Mouse (Mus musculus) midbrain, embryonic 15.5 days (tissue): ENCODE measurements at regions not wholly inside any gene's neighbourhood (a gene's known extent, or its start where the extent isn't known, plus 50 kb on each side); places are given as distances from the start of the nearest gene placed in this dataset.

Experiments used
- ATAC-seq: fragments of 200-750 bp; cut with Nextera tagmentation; replicated peaks from 2 replicates; pipeline ENCODE4 v1.8.0; 2017; ENCODE audit warnings: moderate TSS enrichment
- H3K27ac ChIP-seq: fragments of 300-500 bp; sonication (generic); 2 replicates; pipeline ENCODE4 v1.5.1; 2015; ENCODE audit warnings: mild to moderate bottlenecking, inconsistent platforms
- H3K27me3 ChIP-seq: fragments of 300-500 bp; sonication (generic); replicated peaks from 2 replicates; pipeline ENCODE4 v1.6.1; 2015; ENCODE audit warnings: inconsistent platforms
- H3K36me3 ChIP-seq: fragments of 300-500 bp; sonication (generic); replicated peaks from 2 replicates; pipeline ENCODE4 v1.6.1; 2015; ENCODE audit warnings: inconsistent platforms
- H3K4me1 ChIP-seq: fragments of 300-500 bp; sonication (generic); 2 replicates; pipeline ENCODE4 v1.6.1; 2015; ENCODE audit warnings: inconsistent platforms
- H3K4me2 ChIP-seq: fragments of 300-500 bp; sonication (generic); 2 replicates; pipeline ENCODE4 v1.6.1; 2015; ENCODE audit warnings: inconsistent platforms, mild to moderate bottlenecking, moderate library complexity
- H3K4me3 ChIP-seq: fragments of 300-500 bp; sonication (generic); 2 replicates; pipeline ENCODE4 v1.5.1; 2015; ENCODE audit warnings: mild to moderate bottlenecking, inconsistent platforms
- H3K9ac ChIP-seq: fragments of 300-500 bp; sonication (generic); 2 replicates; pipeline ENCODE4 v1.6.1; 2015; ENCODE audit warnings: mild to moderate bottlenecking, inconsistent platforms
- H3K9me3 ChIP-seq: fragments of 300-500 bp; sonication (generic); 2 replicates; pipeline ENCODE4 v1.6.1; 2016; ENCODE audit warnings: inconsistent platforms
- WGBS: fragments of 180-500 bp; shearing (Covaris S2); methylation state at CpG from one replicate; pipeline ENCODE4 v1.1.7; 2015; ENCODE audit warnings: mixed read lengths; 5-methylcytosine and 5-hydroxymethylcytosine counted together

GRCm38 (mm10) chr15:56107719-56108118 is 1369.7 kb downstream of the Slc22a22 start:
- H3K27ac ChIP-seq = no peak overlapping the region
- H3K4me2 ChIP-seq = no peak overlapping the region
- no peak overlapping the region for H3K9ac ChIP-seq
- H3K4me3 ChIP-seq = no peak overlapping the region
- H3K36me3 ChIP-seq = no peaks in the 10 kb centered on the region
- no peaks in the 10 kb centered on the region for H3K9me3 ChIP-seq
- no peak for ATAC-seq
- no peaks in the 10 kb centered on the region for H3K27me3 ChIP-seq
- H3K4me1 ChIP-seq = no peaks in the 10 kb centered on the region
- WGBS = 80% methylated on average over 4 of the region's 4 CpGs

- H3K9me3 ChIP-seq = no peaks in the 10 kb centered on the region
- no peaks in the 10 kb centered on the region for H3K4me1 ChIP-seq
- 88% methylated on average over 3 of the region's 3 CpGs for WGBS
- H3K4me2 ChIP-seq = no peak overlapping the region
- H3K27ac ChIP-seq = no peak overlapping the region
- H3K27me3 ChIP-seq = no peaks in the 10 kb centered on the region
- no peaks in the 10 kb centered on the region for H3K36me3 ChIP-seq
- no peak for ATAC-seq
- no peak overlapping the region for H3K9ac ChIP-seq
- H3K4me3 ChIP-seq = no peak overlapping the region
Measured at GRCm38 (mm10) chr15:56100133-56100735, 1377.2 kb downstream of the Slc22a22 start.

- Histone ChIP-seq H3K9ac (no peak overlapping the region), H3K27ac (peak overlapping the region; percentile 31; the same call in 1 of the 2 replicates), H3K9me3 (no peaks in the 10 kb centered on the region), H3K27me3 (no peaks in the 10 kb centered on the region), H3K4me3 (peak overlapping the region; percentile 21), H3K4me1 (peaks cover 12% of the 10 kb centered on the region; the same call in 1 of the 2 replicates), H3K36me3 (no peaks in the 10 kb centered on the region), H3K4me2 (peak overlapping the region; percentile 39)
- 26% methylated on average over 11 of the region's 11 CpGs for WGBS
- peak; percentile 92 for ATAC-seq
Measured at GRCm38 (mm10) chr15:56077838-56078567, 1399.4 kb downstream of the Slc22a22 start.

- Histone ChIP-seq H3K9ac (no peak overlapping the region), H3K27me3 (no peaks in the 10 kb centered on the region), H3K36me3 (no peaks in the 10 kb centered on the region), H3K4me1 (peaks cover 12% of the 10 kb centered on the region; the same call in 1 of the 2 replicates), H3K9me3 (no peaks in the 10 kb centered on the region), H3K4me3 (no peak overlapping the region), H3K27ac (no peak overlapping the region), H3K4me2 (no peak overlapping the region)
- 58% methylated on average over 1 of the region's 1 CpGs for WGBS
- peak; percentile 46; the same call in 1 of the 2 replicates for ATAC-seq
Measured at GRCm38 (mm10) chr15:56077081-56077480, 1400.3 kb downstream of the Slc22a22 start.

- 94% methylated on average over 1 of the region's 1 CpGs for WGBS
- H3K27ac ChIP-seq = no peak overlapping the region
- ATAC-seq = no peak
Measured at GRCm38 (mm10) chr15:56076680-56077079, 1400.7 kb downstream of the Slc22a22 start.

GRCm38 (mm10) chr15:56069511-56069910 is 1407.9 kb downstream of the Slc22a22 start:
- Histone ChIP-seq H3K4me2 (no peak overlapping the region), H3K4me3 (no peak overlapping the region), H3K27ac (no peak overlapping the region), H3K9ac (no peak overlapping the region), H3K27me3 (no peaks in the 10 kb centered on the region), H3K36me3 (no peaks in the 10 kb centered on the region), H3K4me1 (no peaks in the 10 kb centered on the region), H3K9me3 (no peaks in the 10 kb centered on the region)
- 86% methylated on average over 2 of the region's 2 CpGs for WGBS
- no peak for ATAC-seq

More at GRCm38 (mm10) chr15:56076680-56077079, 1400.7 kb downstream of the Slc22a22 start:
- Histone ChIP-seq H3K27me3 (no peaks in the 10 kb centered on the region), H3K36me3 (no peaks in the 10 kb centered on the region), H3K4me1 (peaks cover 12% of the 10 kb centered on the region; the same call in 1 of the 2 replicates), H3K4me2 (no peak overlapping the region), H3K4me3 (no peak overlapping the region), H3K9me3 (no peaks in the 10 kb centered on the region), H3K9ac (no peak overlapping the region)

- H3K36me3 ChIP-seq = no peaks in the 10 kb centered on the region
- H3K9ac ChIP-seq = no peak overlapping the region
- WGBS = 82% methylated on average over 3 of the region's 3 CpGs
- no peak overlapping the region for H3K4me2 ChIP-seq
- H3K9me3 ChIP-seq = no peaks in the 10 kb centered on the region
- ATAC-seq = no peak
- H3K27ac ChIP-seq = no peak overlapping the region
- H3K4me1 ChIP-seq = no peaks in the 10 kb centered on the region
- H3K27me3 ChIP-seq = no peaks in the 10 kb centered on the region
- H3K4me3 ChIP-seq = no peak overlapping the region
Measured at GRCm38 (mm10) chr15:56067214-56067613, 1410.2 kb downstream of the Slc22a22 start.

- Histone ChIP-seq H3K9me3 (no peaks in the 10 kb centered on the region), H3K4me3 (no peak overlapping the region), H3K27me3 (no peaks in the 10 kb centered on the region), H3K36me3 (no peaks in the 10 kb centered on the region), H3K4me1 (no peaks in the 10 kb centered on the region), H3K4me2 (no peak overlapping the region), H3K27ac (no peak overlapping the region), H3K9ac (no peak overlapping the region)
- peak; percentile 67; the same call in 1 of the 2 replicates for ATAC-seq
- WGBS = 74% methylated on average over 4 of the region's 4 CpGs
Measured at GRCm38 (mm10) chr15:56066540-56066939, 1410.9 kb downstream of the Slc22a22 start.

- Histone ChIP-seq H3K27me3 (no peaks in the 10 kb centered on the region), H3K9me3 (no peaks in the 10 kb centered on the region), H3K4me2 (no peak overlapping the region), H3K4me3 (no peak overlapping the region), H3K4me1 (no peaks in the 10 kb centered on the region), H3K9ac (no peak overlapping the region), H3K27ac (no peak overlapping the region), H3K36me3 (no peaks in the 10 kb centered on the region)
- ATAC-seq = peak; percentile 88
- WGBS = 29% methylated on average over 7 of the region's 7 CpGs
Measured at GRCm38 (mm10) chr15:56065872-56066534, 1411.4 kb downstream of the Slc22a22 start.

GRCm38 (mm10) chr15:56062576-56062975 is 1414.8 kb downstream of the Slc22a22 start:
- Histone ChIP-seq H3K9ac (no peak overlapping the region), H3K9me3 (no peaks in the 10 kb centered on the region), H3K27ac (no peak overlapping the region), H3K27me3 (no peaks in the 10 kb centered on the region), H3K4me3 (no peak overlapping the region), H3K36me3 (no peaks in the 10 kb centered on the region), H3K4me2 (no peak overlapping the region), H3K4me1 (no peaks in the 10 kb centered on the region)
- no peak for ATAC-seq
- 55% methylated on average over 3 of the region's 3 CpGs for WGBS

GRCm38 (mm10) chr15:56061326-56061725 is 1416.1 kb downstream of the Slc22a22 start:
- Histone ChIP-seq H3K9me3 (no peaks in the 10 kb centered on the region), H3K4me2 (no peak overlapping the region), H3K27ac (no peak overlapping the region), H3K27me3 (no peaks in the 10 kb centered on the region), H3K36me3 (no peaks in the 10 kb centered on the region), H3K9ac (no peak overlapping the region), H3K4me3 (no peak overlapping the region), H3K4me1 (no peaks in the 10 kb centered on the region)
- ATAC-seq = no peak
- 74% methylated on average over 4 of the region's 4 CpGs for WGBS

- Histone ChIP-seq H3K27me3 (no peaks in the 10 kb centered on the region), H3K9ac (no peak overlapping the region), H3K4me2 (no peak overlapping the region), H3K36me3 (no peaks in the 10 kb centered on the region), H3K27ac (no peak overlapping the region), H3K4me3 (no peak overlapping the region), H3K4me1 (no peaks in the 10 kb centered on the region), H3K9me3 (no peaks in the 10 kb centered on the region)
- no peak for ATAC-seq
- WGBS = 66% methylated on average over 7 of the region's 7 CpGs
Measured at GRCm38 (mm10) chr15:56050716-56051115, 1426.7 kb downstream of the Slc22a22 start.
